Mouse (Mus musculus) thymus, postnatal 4 days (tissue): ENCODE measurements around the gene Cstf3.

Experiments
- DNase-seq: peaks from one replicate; pipeline ENCODE4 v3.0.0; 2021

The Cstf3 gene

DNA sequence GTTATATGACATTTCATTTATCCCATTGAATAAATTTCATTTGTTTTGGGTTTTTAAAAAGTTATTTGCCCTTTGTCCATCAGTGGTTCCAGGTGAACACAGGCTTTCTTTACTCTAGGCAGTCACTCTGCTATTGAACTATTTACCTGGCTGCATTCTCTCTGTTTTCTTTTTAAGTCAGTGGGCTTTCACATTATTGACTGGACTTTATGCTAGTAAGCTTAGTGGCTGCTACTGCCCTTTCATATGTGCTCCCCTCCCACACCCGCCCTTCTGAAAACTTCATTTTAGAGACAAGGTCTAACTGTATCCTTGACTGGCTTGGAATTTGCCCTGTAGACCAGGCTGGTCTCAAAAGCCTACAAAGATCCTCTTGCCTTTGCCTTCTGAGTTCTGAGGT, 15.2 kb downstream of the Cstf3 start:
- no peak for DNase-seq

DNA sequence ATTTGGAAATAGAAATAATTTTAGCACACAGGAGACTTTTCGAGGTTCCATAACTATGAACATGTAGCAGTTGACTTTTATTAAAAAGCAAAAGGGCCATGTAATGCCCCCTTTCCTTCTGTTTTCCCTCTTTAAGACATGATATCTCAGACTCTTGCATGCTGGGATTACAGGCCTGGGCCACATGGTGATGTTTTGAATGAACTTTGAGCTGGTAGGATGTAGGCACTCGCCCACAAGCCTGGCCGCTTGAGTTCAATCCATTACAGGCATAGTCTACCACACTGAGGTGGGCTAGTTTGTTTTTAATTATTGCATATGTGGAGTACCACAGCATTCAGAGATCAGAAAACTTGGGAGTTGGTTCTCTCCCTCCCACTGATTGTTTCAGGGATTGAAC, 24.5 kb downstream of the Cstf3 start:
- DNase-seq: no peak

DNA sequence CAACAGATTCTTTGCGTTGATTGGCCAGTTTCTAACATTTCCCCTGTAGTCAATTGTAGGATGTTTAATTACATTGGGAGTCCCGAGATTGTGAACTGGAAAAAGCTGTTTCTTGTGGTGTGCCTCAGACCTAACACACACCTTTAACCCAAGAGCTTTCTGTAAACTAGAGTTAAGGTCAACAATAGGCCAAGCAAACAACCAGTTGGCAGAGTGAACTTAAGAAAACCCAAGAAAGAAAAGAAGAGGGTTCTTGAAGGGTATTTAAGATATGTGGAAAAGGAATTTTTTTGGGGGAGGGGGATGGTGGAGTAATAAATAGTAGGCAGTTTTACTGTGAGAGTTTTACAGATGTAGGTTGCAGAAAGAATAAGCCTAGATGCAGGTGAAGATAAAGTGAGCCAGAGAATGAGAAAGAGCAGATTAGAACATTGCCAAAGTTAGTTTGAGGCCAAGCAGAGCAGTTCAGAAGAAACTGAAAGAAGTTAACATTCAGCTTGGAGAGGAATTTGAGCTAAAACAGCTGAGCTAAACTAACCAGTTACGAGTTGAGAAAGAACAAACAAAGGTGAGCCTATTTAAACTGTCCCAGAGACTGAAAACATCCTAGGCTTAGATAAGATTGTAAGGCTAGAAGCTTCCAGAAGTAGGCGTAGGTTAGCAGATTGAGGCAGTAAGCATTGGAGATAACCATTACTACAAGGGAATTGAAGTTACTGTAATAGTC, 25.8 kb downstream of the Cstf3 start:
- no peak for DNase-seq

DNA sequence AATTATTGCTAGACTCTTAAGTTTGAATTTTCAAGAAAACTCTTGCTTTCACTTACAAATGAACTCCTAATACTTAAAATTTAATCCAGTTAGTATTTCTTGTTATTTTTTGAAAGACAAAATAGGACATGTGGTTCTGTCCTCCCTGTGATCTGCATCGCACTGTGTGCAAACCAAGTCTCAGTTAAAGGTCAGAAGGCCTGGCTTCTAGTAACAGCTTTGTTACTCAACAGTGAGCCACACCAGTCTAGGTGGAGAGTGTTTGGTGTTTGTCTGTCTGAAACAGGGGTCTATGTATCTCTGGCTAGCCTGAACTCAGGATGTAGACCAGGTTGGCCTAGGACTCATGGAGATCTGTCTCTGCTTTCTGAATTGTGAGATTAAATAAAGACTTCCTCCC, 68.3 kb downstream of the Cstf3 start:
- DNase-seq: no peak

DNA sequence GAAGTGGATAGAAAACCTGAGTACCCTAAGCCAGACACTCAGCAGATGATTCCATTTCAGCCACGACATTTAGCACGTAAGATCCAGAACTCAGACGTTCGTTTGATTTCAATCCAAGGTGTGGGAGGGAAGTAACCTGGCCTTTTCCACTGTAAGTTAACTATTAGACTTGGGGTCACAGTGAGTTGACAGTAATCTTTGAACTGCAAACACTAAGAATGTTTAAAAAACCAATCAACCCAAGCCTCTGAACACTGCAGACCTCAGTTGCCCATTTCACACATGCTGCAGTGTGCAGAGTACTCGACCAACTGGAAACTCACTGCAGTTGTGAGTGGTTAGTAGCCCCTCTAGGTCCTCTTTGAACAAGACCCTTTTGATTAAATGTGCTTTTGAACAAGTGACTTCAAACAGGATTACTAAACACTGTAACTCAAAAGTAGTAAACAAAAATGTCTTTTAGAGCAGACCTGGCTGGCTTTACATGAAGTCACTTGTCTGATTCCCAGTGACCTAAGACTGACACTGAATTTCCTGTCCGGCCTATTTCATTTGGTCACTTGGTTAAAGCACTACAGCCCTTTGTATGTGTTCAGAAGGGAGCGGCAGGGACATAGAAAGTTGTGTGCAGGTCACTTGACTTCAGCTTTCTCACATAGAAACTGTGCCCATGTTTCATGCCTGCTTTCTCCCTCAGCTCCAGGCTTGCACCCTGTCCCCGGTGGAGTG, 73.2 kb downstream of the Cstf3 start:
- no peak for DNase-seq

DNA sequence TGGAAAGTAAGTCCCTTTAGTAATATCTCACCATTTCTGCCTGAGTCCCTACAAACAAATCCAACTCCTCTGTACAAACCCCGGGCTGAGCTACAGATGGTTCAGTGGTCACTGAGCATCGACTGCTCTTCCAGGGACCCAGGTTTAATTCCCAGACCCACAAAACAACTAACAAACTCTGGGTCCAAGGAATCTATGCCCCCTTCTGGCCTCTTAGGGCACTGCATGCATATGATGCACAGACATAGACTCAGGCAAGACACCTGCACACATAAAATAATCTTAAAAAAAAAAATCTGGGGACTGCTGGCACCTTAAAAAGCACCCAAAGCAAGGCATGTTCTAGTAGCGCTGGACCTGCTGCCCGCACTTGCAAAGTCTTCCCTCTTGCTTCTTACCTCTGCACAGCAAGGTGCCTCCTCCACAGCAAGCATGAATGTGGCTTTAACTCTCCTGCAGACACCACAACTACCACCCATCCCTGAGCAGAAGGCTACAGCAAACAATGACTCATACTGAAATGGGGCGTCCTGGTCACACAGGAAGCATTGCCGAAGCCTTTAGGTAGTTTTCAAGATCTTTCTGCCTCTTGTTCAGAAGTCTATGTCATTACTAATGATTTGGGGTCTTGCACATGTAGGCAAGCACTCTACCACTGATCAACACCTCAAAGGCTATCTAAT, 78.9 kb downstream of the Cstf3 start:
- peak; percentile 57 for DNase-seq

DNA sequence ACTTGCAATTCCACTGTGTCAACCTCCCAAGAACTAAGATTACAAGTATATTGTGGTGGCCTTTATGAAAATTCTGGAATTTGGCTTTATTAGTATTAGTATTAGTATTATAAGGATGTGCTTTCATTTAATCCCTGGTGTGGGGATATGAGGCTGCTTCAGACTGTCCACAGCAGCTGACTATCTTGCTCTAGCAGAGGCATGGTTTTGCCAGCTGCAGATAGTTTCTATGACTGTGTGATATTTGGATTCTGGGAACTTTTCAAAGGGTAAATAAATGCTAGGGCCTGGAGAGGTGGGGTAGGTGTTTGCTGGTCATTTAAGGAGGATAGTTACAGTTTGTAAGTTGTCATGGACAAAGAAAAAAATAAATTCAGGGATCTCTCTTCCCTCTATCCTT, 81.4 kb downstream of the Cstf3 start:
- no peak for DNase-seq

DNA sequence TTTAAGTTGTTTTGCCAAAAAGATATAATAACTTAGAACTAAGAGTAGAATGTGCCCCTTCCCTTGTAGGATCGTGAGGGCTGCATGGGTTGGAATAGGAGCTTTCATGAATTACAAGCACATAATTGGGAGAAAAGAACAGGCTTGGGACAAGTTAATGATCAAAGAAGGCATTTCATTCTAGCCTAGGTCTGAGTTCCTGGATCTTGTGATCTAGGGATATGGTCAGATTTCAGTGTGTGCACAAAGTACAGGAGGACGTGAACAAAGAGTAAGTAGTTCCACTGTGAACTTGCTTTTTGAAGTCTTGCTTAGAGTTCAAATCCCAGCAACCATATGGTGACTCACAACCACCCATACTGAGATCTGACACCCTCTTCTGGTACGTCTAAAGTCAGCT, 87.0 kb downstream of the Cstf3 start:
- no peak for DNase-seq

DNA sequence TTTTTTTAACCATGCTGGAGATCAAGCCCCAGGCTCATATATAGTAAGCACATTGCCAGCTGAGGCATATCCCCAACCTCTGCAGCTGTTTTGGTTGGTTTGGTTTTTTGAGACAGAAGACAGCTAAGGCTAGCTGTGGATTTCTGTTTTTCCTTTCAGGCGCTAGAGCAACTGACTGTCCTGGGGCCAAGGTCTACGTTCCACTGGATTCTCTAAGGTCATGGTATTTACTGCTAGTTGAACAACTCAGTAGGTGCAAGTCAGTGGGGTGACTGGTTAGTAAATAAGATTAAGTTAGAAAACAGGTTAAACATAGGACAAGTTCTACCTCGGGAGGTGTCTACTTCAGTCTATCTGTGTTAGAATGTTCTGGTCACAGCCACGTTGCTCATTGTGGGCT, 94.4 kb downstream of the Cstf3 start:
- no peak for DNase-seq

DNA sequence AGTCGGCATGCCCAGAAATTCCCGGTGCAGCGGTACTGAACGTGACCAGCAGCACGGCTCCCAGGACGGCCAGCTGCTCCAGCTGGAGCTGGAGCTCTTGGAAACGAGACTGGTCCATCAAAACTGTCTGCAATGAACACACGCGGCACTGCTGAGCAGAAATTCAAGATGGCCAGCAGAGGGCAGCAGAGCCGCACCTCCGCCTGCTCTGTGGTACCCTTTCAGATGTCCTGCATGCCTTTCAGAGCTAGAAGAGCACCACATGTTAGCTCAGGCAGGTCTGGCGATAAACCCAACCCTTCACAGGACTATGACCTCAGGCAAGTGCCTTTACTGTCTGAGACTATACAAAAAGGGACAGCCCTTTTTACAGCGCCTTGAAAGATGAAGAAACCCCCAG, 95.1 kb downstream of the Cstf3 start:
- DNase-seq: peak; percentile 87

DNA sequence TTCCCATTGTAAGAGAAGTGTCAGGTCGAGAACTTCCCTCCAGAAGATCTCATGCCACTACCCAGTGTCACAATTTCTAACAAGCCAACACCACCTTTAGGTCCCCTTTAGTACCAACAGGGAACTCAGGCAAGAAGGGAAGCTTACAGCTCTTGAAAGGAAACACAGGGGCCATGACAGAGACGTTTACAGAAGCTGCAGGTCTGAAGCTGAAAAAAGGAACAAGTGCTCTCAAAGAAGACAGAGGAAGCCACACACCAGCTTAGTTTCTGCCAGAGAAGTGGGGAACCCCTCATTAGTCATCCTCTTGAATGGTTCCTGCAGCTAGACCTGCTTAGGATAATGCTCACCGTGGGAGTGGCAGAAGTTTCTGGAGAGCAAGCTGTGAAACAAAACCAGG, 96.9 kb downstream of the Cstf3 start:
- DNase-seq: no peak

DNA sequence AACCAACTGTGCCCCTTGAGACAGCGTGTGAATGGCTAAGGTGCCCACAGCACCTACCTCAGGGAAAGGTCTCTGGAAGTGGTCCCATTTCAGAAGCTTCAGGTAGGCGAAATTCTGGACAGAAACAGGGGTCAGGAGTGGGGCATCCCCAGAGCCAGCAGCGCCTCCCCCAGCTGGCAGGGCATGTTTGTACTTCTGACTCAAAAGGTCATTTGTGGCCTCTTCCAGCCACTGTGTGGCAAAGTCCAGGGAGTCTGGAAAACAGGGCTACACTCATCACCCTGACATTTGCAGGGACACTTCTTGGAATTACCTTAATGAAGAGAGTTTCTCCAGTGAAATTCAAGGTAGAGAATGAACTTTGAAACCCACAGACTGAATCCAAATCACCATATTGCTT, 98.0 kb downstream of the Cstf3 start:
- DNase-seq: no peak

DNA sequence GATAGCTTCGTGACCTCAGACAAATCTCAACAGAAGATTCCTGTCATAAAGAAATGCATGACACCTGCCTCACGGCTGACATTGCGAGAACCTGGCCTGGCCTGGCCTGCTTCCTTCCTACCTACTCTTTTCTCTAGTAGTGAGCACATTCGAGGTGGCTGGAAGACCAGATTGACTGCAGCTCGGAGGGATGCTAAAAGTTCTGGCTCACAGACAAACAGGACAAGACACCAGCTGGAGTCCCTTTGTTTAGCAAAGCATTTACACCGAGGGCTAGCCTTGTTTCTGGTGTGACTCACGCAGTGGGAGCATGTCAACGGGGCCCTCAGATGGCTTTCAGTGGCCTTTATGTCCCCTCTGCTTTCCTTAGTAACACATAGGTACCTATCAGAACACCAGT, 98.4 kb downstream of the Cstf3 start:
- DNase-seq: no peak

DNA sequence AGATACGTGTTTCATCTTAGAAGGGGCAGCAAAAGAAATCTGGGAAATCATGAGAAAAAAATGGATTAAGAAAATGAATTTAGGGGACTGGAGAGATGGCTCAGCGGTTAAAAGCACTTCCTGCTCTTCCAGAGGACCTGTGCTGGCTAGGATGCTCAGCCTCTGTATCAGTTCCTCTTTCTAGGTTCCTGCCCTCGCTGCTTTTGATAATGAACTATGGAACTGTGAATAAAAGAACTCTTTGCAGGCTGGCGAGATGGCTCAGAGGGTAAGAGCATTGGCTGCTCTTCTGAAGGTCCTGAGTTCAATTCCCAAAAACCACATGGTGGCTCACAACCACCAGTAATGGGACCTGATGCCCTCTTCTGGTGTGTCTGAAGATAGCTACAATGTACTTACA, 100.4 kb downstream of the Cstf3 start:
- no peak for DNase-seq

DNA sequence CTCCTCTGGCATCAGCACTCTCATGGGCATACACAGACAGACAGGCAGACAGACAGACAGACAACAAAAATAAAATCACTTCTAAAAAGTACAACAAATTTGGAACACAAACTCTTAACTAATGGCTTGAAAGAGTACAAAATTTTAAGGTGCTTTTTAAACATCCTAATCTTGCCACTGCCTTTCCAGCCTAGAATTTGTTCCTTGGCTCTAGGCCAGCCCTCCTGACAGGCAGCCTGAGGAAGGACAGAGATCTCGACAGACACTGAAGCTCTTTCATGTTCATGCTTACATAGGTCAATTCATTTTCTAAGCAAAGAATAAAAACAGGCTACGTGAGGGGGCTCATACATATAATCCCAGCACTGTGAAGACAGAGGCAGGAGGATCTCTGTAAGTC, 102.2 kb downstream of the Cstf3 start:
- DNase-seq: no peak

DNA sequence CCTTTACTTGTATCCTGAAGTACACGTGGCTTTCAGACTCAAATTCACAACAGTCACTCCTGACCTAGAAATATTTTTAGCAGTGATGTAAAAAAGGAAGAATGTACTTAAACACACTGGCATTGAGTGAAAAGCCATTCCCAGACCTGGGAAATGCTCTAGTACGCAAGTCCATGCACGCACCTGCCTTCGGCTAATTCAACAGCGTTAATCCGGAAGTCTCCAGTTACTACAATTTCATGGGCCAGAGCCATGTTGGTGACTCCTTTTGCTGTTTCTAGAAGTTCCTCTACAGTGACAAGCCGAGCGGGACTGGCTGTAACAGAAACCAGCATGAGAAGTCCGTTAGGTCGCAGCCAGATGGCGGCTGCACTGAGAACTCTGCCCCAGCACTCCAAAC, 109.3 kb downstream of the Cstf3 start:
- no peak for DNase-seq

DNA sequence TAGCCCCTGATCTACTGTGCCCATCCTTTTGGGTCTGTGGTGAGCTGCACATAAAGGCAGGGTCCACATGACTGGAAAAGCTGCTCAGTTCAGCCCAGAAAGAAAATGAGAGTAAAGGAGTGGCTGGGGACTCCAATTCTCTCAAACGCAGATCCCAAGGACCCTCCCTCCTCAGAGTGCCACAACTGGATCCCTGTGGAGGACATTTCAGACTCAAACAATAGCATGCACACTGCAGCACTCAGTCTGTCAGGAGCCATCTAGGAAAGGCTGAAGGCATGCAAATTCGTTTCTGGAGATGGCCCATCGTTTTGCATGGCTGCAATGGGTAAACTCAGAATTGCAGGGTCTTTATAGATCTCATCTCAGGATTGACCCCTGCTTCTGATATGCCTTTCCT, 112.8 kb downstream of the Cstf3 start:
- DNase-seq: no peak

DNA sequence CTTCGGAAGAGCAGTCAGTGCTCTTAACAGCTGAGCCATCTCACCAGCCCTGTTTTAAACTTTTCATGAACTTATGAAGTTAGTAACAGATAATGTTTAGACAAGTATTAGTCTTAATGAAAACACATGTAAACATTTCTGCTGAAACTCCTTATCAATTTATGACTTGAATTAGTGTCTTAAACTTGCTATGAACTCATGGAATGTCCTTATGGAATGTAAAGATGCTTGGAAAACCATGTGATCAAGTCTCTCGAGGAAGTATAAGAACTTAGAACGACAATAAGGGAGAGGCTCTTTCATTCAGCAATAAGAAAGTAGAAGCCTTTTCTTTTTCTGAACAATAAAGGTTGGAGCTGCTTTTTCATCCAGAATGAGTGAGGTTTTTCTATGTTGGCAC, 114.0 kb downstream of the Cstf3 start:
- DNase-seq: no peak

DNA sequence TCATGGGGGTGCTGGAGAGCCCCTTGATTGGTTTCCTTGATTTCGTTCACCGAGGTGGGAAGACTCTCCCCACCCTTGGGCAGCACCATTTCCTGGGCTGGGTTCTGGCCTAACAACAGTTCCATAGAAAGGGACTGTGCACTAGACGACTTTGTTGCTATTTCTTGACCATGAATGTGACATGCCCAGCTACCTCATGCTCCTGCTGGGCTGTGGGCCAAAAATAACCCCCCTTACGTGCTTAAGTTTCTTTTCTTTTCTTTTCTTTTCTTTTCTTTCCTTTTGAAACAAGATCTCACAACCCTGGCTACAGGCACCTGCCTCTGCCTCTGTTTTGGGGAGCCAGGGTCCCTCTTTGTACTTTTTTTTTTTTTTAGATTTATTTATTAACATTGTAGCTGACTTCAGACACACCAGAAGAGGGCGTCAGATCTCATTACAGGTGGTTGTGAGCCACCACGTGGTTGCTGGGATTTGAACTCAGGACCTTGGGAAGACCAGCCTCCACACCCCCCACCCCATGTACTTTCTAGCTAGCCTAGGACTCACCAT, 119.5 kb downstream of the Cstf3 start:
- no peak for DNase-seq

DNA sequence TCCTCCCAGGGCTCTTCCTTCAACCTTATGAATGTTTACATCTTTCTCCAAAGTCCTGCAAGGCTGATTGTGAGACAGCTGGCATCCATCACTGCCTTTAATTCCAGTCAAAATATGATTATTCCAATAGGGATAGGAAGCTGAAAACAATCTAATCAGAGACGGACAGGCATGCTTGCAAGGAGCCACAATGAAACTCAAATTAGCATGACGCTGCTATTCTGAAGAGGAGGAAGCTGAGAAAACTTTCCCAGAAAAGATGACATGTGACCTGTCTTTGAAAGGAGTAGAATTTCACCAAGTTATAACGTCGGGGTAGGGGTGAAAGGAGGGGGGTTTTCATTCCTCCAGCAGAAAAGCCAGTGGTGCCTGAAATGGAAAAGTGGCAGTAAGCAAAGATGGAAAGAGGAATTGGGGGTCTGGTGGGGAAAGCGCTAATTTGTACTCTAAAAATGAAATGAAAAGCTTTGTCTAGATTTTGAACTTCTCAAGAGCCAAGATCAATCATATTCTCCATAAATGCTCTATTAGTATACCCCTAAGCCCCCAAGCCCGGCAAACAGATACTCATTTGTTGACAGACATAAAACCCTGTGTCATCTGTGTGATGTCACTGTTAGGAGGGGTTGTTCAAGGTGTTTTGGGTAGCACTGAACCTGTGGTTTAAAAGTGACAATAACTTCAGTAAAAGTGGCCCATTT, 120.5 kb downstream of the Cstf3 start:
- DNase-seq: no peak

DNA sequence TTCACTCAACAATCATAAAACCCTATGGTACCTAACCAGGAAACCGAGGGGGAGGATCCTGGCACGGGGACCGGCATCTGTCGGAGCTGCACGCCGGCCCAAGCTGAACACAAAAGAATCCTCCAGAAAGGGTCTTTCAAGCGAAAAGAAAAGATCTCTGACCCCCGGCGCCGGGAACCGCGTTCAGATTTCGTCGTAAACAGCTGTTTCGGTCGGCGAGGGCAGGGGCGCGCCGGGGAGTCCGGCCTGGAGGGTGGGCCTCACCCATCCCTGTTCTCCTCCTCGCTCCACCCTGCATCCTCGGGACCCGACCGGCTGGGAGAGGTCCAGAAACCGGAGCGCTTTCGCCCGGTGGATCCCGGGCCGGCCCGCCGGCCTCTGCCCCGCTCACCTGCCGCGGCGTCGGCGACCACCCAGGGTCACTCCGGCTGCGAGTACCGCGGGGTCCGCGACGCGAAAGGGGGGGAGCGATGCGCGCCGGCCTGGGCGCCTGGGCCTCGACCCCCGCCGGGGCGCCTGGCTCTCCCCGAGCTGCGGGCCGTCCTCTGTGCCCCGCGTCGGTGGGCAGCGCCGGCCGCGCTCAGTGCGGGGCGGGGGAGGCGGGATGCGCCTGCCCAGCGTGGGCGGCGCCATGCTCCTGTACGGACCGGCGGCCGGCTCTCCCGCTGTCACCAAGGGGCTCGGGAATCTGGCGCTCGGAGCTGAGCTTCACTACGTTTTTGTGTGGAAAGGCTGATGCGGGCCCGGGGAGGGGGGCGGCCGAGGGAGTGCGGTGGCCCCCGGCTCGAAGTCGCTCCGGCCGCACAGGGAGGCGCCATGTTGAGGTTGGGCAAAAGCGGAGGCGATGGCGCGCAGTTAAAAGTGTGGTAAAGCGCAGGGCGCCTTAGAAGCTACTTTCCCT, 121.5 kb downstream of the Cstf3 start, which contains the start of gene Tcp11l1:
Gene Tcp11l1 (minus strand): TSS at position 585 of the 901 bp plus-strand sequence.
- peak; percentile 61 for DNase-seq

DNA sequence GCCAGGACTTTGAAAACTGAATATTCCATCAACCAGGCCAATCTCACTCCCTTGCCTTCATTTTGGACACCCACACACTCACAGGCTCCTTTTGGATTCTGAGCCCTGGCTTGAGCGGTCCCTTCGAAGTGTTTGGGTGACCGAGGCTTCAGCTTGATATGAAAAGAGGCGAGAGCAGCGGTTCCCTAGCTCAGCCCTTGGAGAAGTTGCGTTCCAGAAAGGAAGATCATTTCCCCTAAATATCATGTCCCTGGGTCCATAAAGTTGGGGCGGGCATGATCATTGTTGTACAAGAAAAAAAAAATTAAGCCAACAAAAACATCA, 122.1 kb downstream of the Cstf3 start:
- peak; percentile 16 for DNase-seq
